Mouse (Mus musculus) cerebellum, adult 2 months (tissue): ENCODE data around the gene Defb47.

Source experiments
- CTCF ChIP-seq: fragments of 200-500 bp; IDR thresholded peaks from 2 replicates; pipeline ENCODE4 v1.5.1; 2011; ENCODE audit warnings: low read depth, mild to moderate bottlenecking, control low read depth, low read length, moderate library complexity, borderline replicate concordance; ENCODE audit not compliant: insufficient read depth
- POLR2A ChIP-seq: fragments of 200-500 bp; IDR thresholded peaks from 2 replicates; pipeline ENCODE4 v1.6.1; 2011; ENCODE audit warnings: low read length, control low read depth, borderline replicate concordance; ENCODE audit not compliant: insufficient read depth

DNA sequence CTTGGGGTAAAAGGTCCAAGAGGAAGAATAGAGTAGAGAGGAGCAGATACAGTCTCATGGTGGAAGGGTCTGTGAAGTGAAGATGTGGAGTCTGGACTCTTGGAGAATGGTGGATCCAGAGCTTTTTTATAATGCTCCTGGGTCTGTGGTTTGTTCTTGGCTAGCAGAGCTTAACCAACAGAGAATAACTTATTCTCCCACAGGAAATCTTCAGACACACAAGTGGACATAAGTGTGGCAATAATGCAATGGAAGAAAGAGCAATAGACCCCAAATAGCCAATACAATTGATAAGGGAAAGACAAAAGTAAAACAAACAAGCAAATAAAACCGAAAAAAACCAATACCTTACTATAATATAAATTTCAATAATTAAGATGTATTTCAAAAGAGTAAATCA lies 13.5 kb upstream of the Defb47 start, which contains the start of gene Defb48:
- TF ChIP-seq CTCF (no peak), POLR2A (no peak)
